Mouse (Mus musculus): ENCODE measurements at regions not wholly inside any gene's neighbourhood (a gene's known extent, or its start where the extent isn't known, plus 50 kb on each side); places are given as distances from the start of the nearest gene placed in this dataset.

- intact Hi-C loops (cut with DNase I), result no loop called here
- DNase-seq (ENCODE audit: extremely low spot score in 1 of 2, low spot score in 2 of 2), result peak in 1 of 2 experiments; percentile 11
These were observed 271.7 kb downstream of the Rps6kc1 start for GRCm38 (mm10) chr1:190639846-190640245.

GRCm38 (mm10) chr1:190634935-190635334 lies 276.6 kb downstream of the Rps6kc1 start:
- intact Hi-C loops (cut with DNase I), result no loop called here
- no peak for DNase-seq (ENCODE audit: extremely low spot score in 1 of 2, low spot score in 2 of 2)

- intact Hi-C loops (cut with DNase I), result no loop called here
- no peak for DNase-seq (ENCODE audit: extremely low spot score in 1 of 2, low spot score in 2 of 2)
These were observed 279.9 kb downstream of the Rps6kc1 start for GRCm38 (mm10) chr1:190631641-190632040.

- intact Hi-C loops (cut with DNase I), result no loop called here
- no peak for DNase-seq (ENCODE audit: extremely low spot score in 1 of 2, low spot score in 2 of 2)
These were observed 281.4 kb downstream of the Rps6kc1 start for GRCm38 (mm10) chr1:190630193-190630592.

- intact Hi-C loops (cut with DNase I), result no loop called here
- no peak for DNase-seq (ENCODE audit: extremely low spot score in 1 of 2, low spot score in 2 of 2)
These were observed 287.7 kb downstream of the Rps6kc1 start for GRCm38 (mm10) chr1:190623916-190624315.

GRCm38 (mm10) chr1:190600425-190600824 lies 311.1 kb downstream of the Rps6kc1 start:
- DNase-seq (ENCODE audit: extremely low spot score in 1 of 2, low spot score in 2 of 2), result no peak
- intact Hi-C loops (cut with DNase I), result no loop called here

- intact Hi-C loops (cut with DNase I), result no loop called here
- DNase-seq (ENCODE audit: extremely low spot score in 1 of 2, low spot score in 2 of 2), result no peak
These were observed 311.9 kb downstream of the Rps6kc1 start for GRCm38 (mm10) chr1:190599622-190600021.

- intact Hi-C loops (cut with DNase I), result no loop called here
- DNase-seq (ENCODE audit: extremely low spot score in 1 of 2, low spot score in 2 of 2), result no peak
These were observed 315.4 kb downstream of the Rps6kc1 start for GRCm38 (mm10) chr1:190596209-190596608.

GRCm38 (mm10) chr1:190591621-190592020 lies 319.9 kb downstream of the Rps6kc1 start:
- intact Hi-C loops (cut with DNase I), result no loop called here
- no peak for DNase-seq (ENCODE audit: extremely low spot score in 1 of 2, low spot score in 2 of 2)

GRCm38 (mm10) chr1:190589586-190589985 lies 322.0 kb downstream of the Rps6kc1 start:
- intact Hi-C loops (cut with DNase I), result no loop called here
- DNase-seq (ENCODE audit: extremely low spot score in 1 of 2, low spot score in 2 of 2), result no peak

GRCm38 (mm10) chr1:190583272-190583671 lies 328.3 kb downstream of the Rps6kc1 start:
- intact Hi-C loops (cut with DNase I), result no loop called here
- no peak for DNase-seq (ENCODE audit: extremely low spot score in 1 of 2, low spot score in 2 of 2)

GRCm38 (mm10) chr1:190580653-190581052 lies 330.9 kb downstream of the Rps6kc1 start:
- DNase-seq (ENCODE audit: extremely low spot score in 1 of 2, low spot score in 2 of 2), result no peak
- intact Hi-C loops (cut with DNase I), result no loop called here

GRCm38 (mm10) chr1:190570981-190571380 lies 340.6 kb downstream of the Rps6kc1 start:
- intact Hi-C loops (cut with DNase I), result no loop called here
- no peak for DNase-seq (ENCODE audit: extremely low spot score in 1 of 2, low spot score in 2 of 2)

GRCm38 (mm10) chr1:190570563-190570962 lies 341.0 kb downstream of the Rps6kc1 start:
- no peak for DNase-seq (ENCODE audit: extremely low spot score in 1 of 2, low spot score in 2 of 2)
- intact Hi-C loops (cut with DNase I), result no loop called here

- intact Hi-C loops (cut with DNase I), result no loop called here
- no peak for DNase-seq (ENCODE audit: extremely low spot score in 1 of 2, low spot score in 2 of 2)
These were observed 344.8 kb downstream of the Rps6kc1 start for GRCm38 (mm10) chr1:190566744-190567143.

GRCm38 (mm10) chr1:190562865-190563457 lies 348.6 kb downstream of the Rps6kc1 start:
- intact Hi-C loops (cut with DNase I), result no loop called here
- DNase-seq (ENCODE audit: extremely low spot score in 1 of 2, low spot score in 2 of 2), result no peak

- intact Hi-C loops (cut with DNase I), result no loop called here
- no peak for DNase-seq (ENCODE audit: extremely low spot score in 1 of 2, low spot score in 2 of 2)
These were observed 351.5 kb downstream of the Rps6kc1 start for GRCm38 (mm10) chr1:190560086-190560485.

- no peak for DNase-seq (ENCODE audit: extremely low spot score in 1 of 2, low spot score in 2 of 2)
- intact Hi-C loops (cut with DNase I), result no loop called here
These were observed 369.7 kb downstream of the Rps6kc1 start for GRCm38 (mm10) chr1:190541892-190542291.

GRCm38 (mm10) chr1:190532879-190533676 lies 362.6 kb upstream of the Prox1 start:
- DNase-seq (ENCODE audit: extremely low spot score in 1 of 2, low spot score in 2 of 2), result no peak
- intact Hi-C loops (cut with DNase I), result no loop called here

GRCm38 (mm10) chr1:190531224-190531623 lies 360.7 kb upstream of the Prox1 start:
- no peak for DNase-seq (ENCODE audit: extremely low spot score in 1 of 2, low spot score in 2 of 2)
- intact Hi-C loops (cut with DNase I), result no loop called here
